Mouse (Mus musculus): ENCODE measurements at regions not wholly inside any gene's neighbourhood (a gene's known extent, or its start where the extent isn't known, plus 50 kb on each side); places are given as distances from the start of the nearest gene placed in this dataset.

GRCm38 (mm10) chr4:64282471-64282870 is 235.7 kb upstream of the Tnc start:
- TF ChIP-seq CTCF (IDR thresholded peaks at IDR 0.05; ENCODE audit: low read depth) (no peak), EP300 (optimal IDR thresholded peaks at IDR 0.05) (no peak)
